Comparison of ENCODE assay signal across 21 mouse cellular contexts in the genomic region with DNA sequence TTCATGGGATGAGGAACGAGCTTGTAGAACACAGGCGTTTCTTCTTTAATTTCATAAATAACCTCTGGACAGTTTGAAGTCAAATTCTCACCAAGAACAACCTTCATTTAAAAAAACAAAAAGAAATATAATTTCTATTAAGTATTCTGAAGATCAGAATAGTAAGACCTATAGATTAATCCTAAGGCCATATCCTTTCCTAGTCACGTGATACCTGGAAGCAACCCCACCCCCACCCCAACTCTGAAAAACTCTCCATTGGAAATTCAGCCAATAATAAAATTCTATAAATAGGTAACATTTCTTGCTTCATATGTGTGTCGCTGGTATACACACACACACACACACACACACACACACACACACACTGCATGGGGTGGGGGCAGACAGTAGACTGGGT. TPM values are rescaled to one million over a fixed set of nuclear protein-coding genes. Genes with fewer than 3 reads are reported as not detected.
"Had no signal": no experiment of that assay in that cellular context is flagged by ENCODE, and none has a peak within 500 bp of the region (broad histone marks: within the 10 kb centered on the region; RNA-seq: fewer than 3 reads in every experiment).

No protein-coding gene starts in this region.

- H3K36me3 ChIP-seq: midbrain, embryonic 10.5 days; midbrain, embryonic 12.5 days; neural tube, embryonic 13.5 days; neural tube, embryonic 15.5 days; stomach, embryonic 15.5 days had no signal

- DNase-seq: lung, adult 18-20 months; lung, embryonic 14.5 days; lung, postnatal 10 days; lung, postnatal 4 days; midbrain, embryonic 14.5 days; retina, postnatal 1 day; right cerebral cortex, adult 18-20 months; right cerebral cortex, postnatal 25 days; right cerebral cortex, postnatal 4 days; spleen, adult 18-20 months; thymus, adult 2 months; thymus, postnatal 25 days; thymus, postnatal 4 days had no signal

- H3K9me3 ChIP-seq: midbrain, embryonic 10.5 days; midbrain, embryonic 12.5 days; neural tube, embryonic 13.5 days; neural tube, embryonic 15.5 days; stomach, embryonic 15.5 days had no signal

- H3K27ac ChIP-seq: midbrain, embryonic 10.5 days; midbrain, embryonic 12.5 days; neural tube, embryonic 13.5 days; neural tube, embryonic 15.5 days; stomach, embryonic 15.5 days; stomach, postnatal 0 days had no signal

- H3K27me3 ChIP-seq: neural tube, embryonic 13.5 days; neural tube, embryonic 15.5 days; stomach, embryonic 15.5 days had no signal

- ATAC-seq: midbrain, embryonic 16.5 days had no signal

- H3K4me2 ChIP-seq: lung, embryonic 14.5 days; midbrain, embryonic 12.5 days; neural tube, embryonic 13.5 days; neural tube, embryonic 15.5 days; stomach, embryonic 15.5 days had no signal

- H3K9ac ChIP-seq: lung, embryonic 14.5 days; midbrain, embryonic 12.5 days; neural tube, embryonic 13.5 days; neural tube, embryonic 15.5 days; stomach, embryonic 15.5 days had no signal

- H3K4me3 ChIP-seq: midbrain, embryonic 10.5 days; midbrain, embryonic 12.5 days; myocyte; neural tube, embryonic 13.5 days; neural tube, embryonic 15.5 days; stomach, embryonic 15.5 days had no signal

- H3K4me1 ChIP-seq: stomach, embryonic 15.5 days had no signal

RNA-seq across cellular contexts. Expression of gene Plxnc1, which starts 34.1 kb away (rescaled TPM):
- polyA plus RNA-seq: myocyte had no signal
